Mouse (Mus musculus): ENCODE measurements at regions not wholly inside any gene's neighbourhood (a gene's known extent, or its start where the extent isn't known, plus 50 kb on each side); places are given as distances from the start of the nearest gene placed in this dataset.

- DNase-seq (ENCODE audit: extremely low spot score in 1 of 2, low spot score in 1 of 2): no peak
Measured at GRCm38 (mm10) chrX:162241291-162241690, 81.8 kb upstream of the Nhs start.

- DNase-seq (ENCODE audit: extremely low spot score in 1 of 2, low spot score in 1 of 2): no peak
Measured at GRCm38 (mm10) chrX:162235552-162235951, 76.0 kb upstream of the Nhs start.

GRCm38 (mm10) chrX:162210848-162211247 lies 51.3 kb upstream of the Nhs start:
- peak; percentile 1 to 17 for DNase-seq (ENCODE audit: extremely low spot score in 1 of 2, low spot score in 1 of 2)

Data from frontal cortex, adult 2 months (tissue).